Mouse (Mus musculus) heart, postnatal 0 days (tissue): ENCODE data around the gene Arhgap24.

Experiments used
- CTCF ChIP-seq: IDR thresholded peaks from 2 replicates; pipeline ENCODE4 v1.5.1; 2016; ENCODE audit warnings: antibody characterized with exemption, control low read depth, low read depth
- EP300 ChIP-seq: IDR thresholded peaks from 2 replicates; pipeline ENCODE4 v1.6.1; 2016; ENCODE audit warnings: antibody characterized with exemption, low read depth

GRCm38 (mm10) chr5:102515496-102515895, 34.3 kb downstream of the Arhgap24 start:
- TF ChIP-seq EP300: no peak
- TF ChIP-seq CTCF: no peak
